Mouse (Mus musculus) liver, embryonic 14.5 days (tissue): ENCODE measurements at regions not wholly inside any gene's neighbourhood (a gene's known extent, or its start where the extent isn't known, plus 50 kb on each side); places are given as distances from the start of the nearest gene placed in this dataset.

Experiments used
- ATAC-seq: fragments of 200-750 bp; cut with Nextera tagmentation; 2 replicates; pipeline ENCODE4 v1.8.0; 2017; ENCODE audit warnings: moderate number of reproducible peaks, mild to moderate bottlenecking, moderate library complexity; ENCODE audit not compliant: insufficient read depth
- DNase-seq, 3 experiments: peaks; one replicate each; pipeline ENCODE4 v3.0.0-alpha.2; 2012 to 2013; ENCODE audit warnings: low read depth in 3 of 3, low spot score in 3 of 3
- H3K27ac ChIP-seq: fragments of 300-500 bp; sonication (generic); 2 replicates; pipeline ENCODE4 v1.5.1; 2014; ENCODE audit warnings: moderate library complexity, mild to moderate bottlenecking, control low read depth, inconsistent platforms
- H3K27me3 ChIP-seq: fragments of 300-500 bp; sonication (generic); 2 replicates; pipeline ENCODE4 v1.6.1; 2014; ENCODE audit warnings: mild to moderate bottlenecking, low read length, moderate library complexity; ENCODE audit not compliant: control insufficient read depth, insufficient read depth
- H3K36me3 ChIP-seq: fragments of 300-500 bp; sonication (generic); replicated peaks from 2 replicates; pipeline ENCODE4 v1.6.1; 2014; ENCODE audit warnings: low read depth; ENCODE audit not compliant: control insufficient read depth, insufficient read depth
- H3K4me1 ChIP-seq, 2 experiments: fragments of 200-500 bp in 1 of 2; fragments of 300-500 bp in 1 of 2; sonication (generic) in 1 of 2; replicated peaks; 2 replicates each; pipeline ENCODE4 v1.6.1; 2012 to 2014; ENCODE audit warnings: antibody characterized with exemption in 1 of 2, inconsistent platforms in 1 of 2, low read length in 1 of 2; ENCODE audit not compliant: control insufficient read depth in 2 of 2, insufficient read depth in 2 of 2
- H3K4me2 ChIP-seq: fragments of 300-500 bp; sonication (generic); 2 replicates; pipeline ENCODE4 v1.6.1; 2014; ENCODE audit warnings: low read depth, mild to moderate bottlenecking, control low read depth, moderate library complexity
- H3K4me3 ChIP-seq, 2 experiments: fragments of 200-500 bp in 1 of 2; fragments of 300-500 bp in 1 of 2; sonication (generic) in 1 of 2; 2 replicates each; pipeline ENCODE4 v1.5.1; 2012 to 2014; ENCODE audit warnings: low read depth in 2 of 2, low read length in 2 of 2, mild to moderate bottlenecking in 2 of 2, control low read depth in 1 of 2, inconsistent platforms in 1 of 2, moderate library complexity in 1 of 2; ENCODE audit not compliant: insufficient read depth in 1 of 2
- H3K9ac ChIP-seq: fragments of 300-500 bp; sonication (generic); replicated peaks from 2 replicates; pipeline ENCODE4 v1.6.1; 2014; ENCODE audit warnings: mild to moderate bottlenecking, control low read depth, moderate library complexity
- H3K9me3 ChIP-seq: fragments of 300-500 bp; sonication (generic); 2 replicates; pipeline ENCODE4 v1.6.1; 2016; ENCODE audit warnings: low read length, mixed read lengths; ENCODE audit not compliant: control insufficient read depth
- CTCF ChIP-seq: IDR thresholded peaks from 2 replicates; pipeline ENCODE4 v1.5.1; 2016; ENCODE audit warnings: antibody characterized with exemption, low read depth, control low read depth
- EP300 ChIP-seq: IDR thresholded peaks from 2 replicates; pipeline ENCODE4 v1.6.1; 2016; ENCODE audit warnings: antibody characterized with exemption, low read depth
- WGBS: fragments of 180-500 bp; shearing (Covaris S2); extraction: QIAGEN DNeasy Blood & Tissue Kit; methylation state at CpG from one replicate; pipeline ENCODE4 v1.1.7; 2014; ENCODE audit not compliant: insufficient replicate concordance; 5-methylcytosine and 5-hydroxymethylcytosine counted together

- TF ChIP-seq EP300 (no peak), CTCF (no peak)
- no peak overlapping the region for H3K4me2 ChIP-seq
- no peaks in the 10 kb centered on the region for H3K4me1 ChIP-seq
- H3K27me3 ChIP-seq: no peaks in the 10 kb centered on the region
- H3K9me3 ChIP-seq: no peaks in the 10 kb centered on the region
- no peaks in the 10 kb centered on the region for H3K36me3 ChIP-seq
- DNase-seq (no peak), ATAC-seq (no peak)
- H3K27ac ChIP-seq: no peak overlapping the region
- no peak overlapping the region for H3K9ac ChIP-seq
- 64% methylated on average over 4 of the region's 4 CpGs for WGBS
- no peak overlapping the region for H3K4me3 ChIP-seq
Measured at GRCm38 (mm10) chr17:3927106-3927505, 231.0 kb upstream of the Nox3 start.

GRCm38 (mm10) chr17:3920282-3920681, 224.2 kb upstream of the Nox3 start:
- ATAC-seq: no peak

GRCm38 (mm10) chr17:3892826-3893225, 196.8 kb upstream of the Nox3 start:
- no peak for TF ChIP-seq EP300
- TF ChIP-seq CTCF: no peak
- Histone ChIP-seq H3K4me3 (no peak overlapping the region), H3K9me3 (no peaks in the 10 kb centered on the region), H3K36me3 (no peaks in the 10 kb centered on the region), H3K4me1 (no peaks in the 10 kb centered on the region), H3K27me3 (no peaks in the 10 kb centered on the region), H3K4me2 (no peak overlapping the region), H3K9ac (no peak overlapping the region), H3K27ac (no peak overlapping the region)
- no peak for DNase-seq
- ATAC-seq: no peak
- 51% methylated on average over 3 of the region's 3 CpGs for WGBS

More at GRCm38 (mm10) chr17:3920282-3920681, 224.2 kb upstream of the Nox3 start:
- Histone ChIP-seq H3K9ac (no peak overlapping the region), H3K27me3 (no peaks in the 10 kb centered on the region), H3K4me1 (no peaks in the 10 kb centered on the region), H3K36me3 (no peaks in the 10 kb centered on the region), H3K9me3 (no peaks in the 10 kb centered on the region), H3K27ac (no peak overlapping the region), H3K4me3 (no peak overlapping the region), H3K4me2 (no peak overlapping the region)
- DNase-seq: no peak
- TF ChIP-seq EP300 (no peak), CTCF (no peak)

GRCm38 (mm10) chr17:3883146-3883545, 187.1 kb upstream of the Nox3 start:
- Histone ChIP-seq H3K27ac (no peak overlapping the region), H3K4me3 (no peak overlapping the region), H3K27me3 (no peaks in the 10 kb centered on the region), H3K4me2 (no peak overlapping the region), H3K9ac (no peak overlapping the region), H3K4me1 (no peaks in the 10 kb centered on the region), H3K9me3 (no peaks in the 10 kb centered on the region), H3K36me3 (no peaks in the 10 kb centered on the region)
- TF ChIP-seq CTCF: no peak
- TF ChIP-seq EP300: no peak
- WGBS: 47% methylated on average over 1 of the region's 1 CpGs
- ATAC-seq (no peak), DNase-seq (no peak)

- no peak for TF ChIP-seq CTCF
- no peak for TF ChIP-seq EP300
- Histone ChIP-seq H3K4me2 (no peak overlapping the region), H3K9me3 (no peaks in the 10 kb centered on the region), H3K27ac (no peak overlapping the region), H3K9ac (no peak overlapping the region), H3K4me1 (no peaks in the 10 kb centered on the region), H3K4me3 (no peak overlapping the region), H3K27me3 (no peaks in the 10 kb centered on the region), H3K36me3 (no peaks in the 10 kb centered on the region)
- ATAC-seq: no peak
- 16% methylated on average over 3 of the region's 3 CpGs for WGBS
- DNase-seq: no peak
Measured at GRCm38 (mm10) chr17:3879075-3879474, 183.0 kb upstream of the Nox3 start.
